Mouse (Mus musculus) bone marrow macrophage, adult 2 months (primary cell): ENCODE measurements around the gene Myadml2.

Experiments
- CTCF ChIP-seq: IDR thresholded peaks from 2 replicates; pipeline ENCODE4 v1.5.1; 2012; ENCODE audit warnings: low read depth, mild to moderate bottlenecking, low read length, moderate library complexity
- POLR2A ChIP-seq: IDR thresholded peaks from 2 replicates; pipeline ENCODE4 v1.6.1; 2012; ENCODE audit warnings: mild to moderate bottlenecking, low read depth, low read length, borderline replicate concordance

GRCm38 (mm10) chr11:120696568-120696967, 48.6 kb upstream of the Myadml2 start:
- TF ChIP-seq CTCF (peak; percentile 25; the same call in 1 of the 2 replicates), POLR2A (no peak)
